Mouse (Mus musculus): ENCODE results near the gene Tomm5.
"Not testable (repeated sequence)": the region's sequence is repeated elsewhere in the genome, so short reads cannot be mapped to it uniquely, and the experiment has no call there.

Tomm5 gene

GRCm38 (mm10) chr4:45066036-45066730 is 41.7 kb downstream of the Tomm5 start:
- DNase-seq (ENCODE audit: low read depth, low spot score): no peak

- DNase-seq (ENCODE audit: low read depth, low spot score): no peak
Observed at GRCm38 (mm10) chr4:45064577-45064976, 43.3 kb downstream of the Tomm5 start.

GRCm38 (mm10) chr4:45063836-45064235 is 44.1 kb downstream of the Tomm5 start:
- not testable (repeated sequence) for DNase-seq (ENCODE audit: low read depth, low spot score)

GRCm38 (mm10) chr4:45055451-45055850 is 52.5 kb downstream of the Tomm5 start:
- DNase-seq (ENCODE audit: low read depth, low spot score): no peak

Measured in retina, postnatal 7 days (tissue).